In the genomic region with DNA sequence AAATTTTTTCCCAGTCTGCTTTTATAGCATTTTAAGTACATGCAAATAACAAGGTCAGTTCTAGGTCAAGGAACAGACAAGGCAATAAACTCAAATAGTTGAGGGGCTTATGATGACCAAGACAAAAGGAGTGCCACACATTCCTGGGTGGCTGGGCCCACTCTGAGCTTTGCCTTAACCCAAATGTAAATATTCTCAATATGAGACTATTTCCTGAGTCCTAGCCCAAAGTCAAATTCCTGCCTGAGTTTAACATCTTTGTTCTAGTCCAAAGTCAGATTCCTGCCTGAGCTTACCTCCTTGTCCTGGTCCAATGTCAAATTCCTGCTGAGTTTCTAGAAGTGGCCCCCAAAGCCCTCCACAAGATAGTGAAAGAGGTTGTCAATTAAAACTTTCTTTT, we compare ENCODE assay signal across 21 mouse cellular contexts. TPM values are rescaled to one million over a fixed set of nuclear protein-coding genes. Genes with fewer than 3 reads are reported as not detected.
"Had no signal": no experiment of that assay in that cellular context is flagged by ENCODE, and none has a peak within 500 bp of the region (broad histone marks: within the 10 kb centered on the region; RNA-seq: fewer than 3 reads in every experiment).

No protein-coding gene starts in this region.

- H3K36me3 ChIP-seq: liver, embryonic 15.5 days; midbrain, embryonic 13.5 days; midbrain, embryonic 15.5 days; neural tube, embryonic 12.5 days; stomach, embryonic 15.5 days had no signal

- H3K27me3 ChIP-seq: neural tube, embryonic 12.5 days had no signal

- DNase-seq: liver, postnatal 0 days; lung, embryonic 14.5 days; lung, postnatal 14 days; lung, postnatal 36 days; right cerebral cortex, postnatal 14 days; thymus, adult 2 months; thymus, postnatal 25 days; thymus, postnatal 4 days had no signal

- H3K4me1 ChIP-seq: liver, embryonic 15.5 days; neural tube, embryonic 12.5 days; stomach, embryonic 15.5 days had no signal

- H3K9me3 ChIP-seq: liver, embryonic 15.5 days; midbrain, embryonic 13.5 days; neural tube, embryonic 12.5 days; stomach, embryonic 15.5 days had no signal

- ATAC-seq: liver, postnatal 0 days; lung, postnatal 0 days; midbrain, embryonic 13.5 days; midbrain, embryonic 15.5 days had no signal

- H3K4me3 ChIP-seq: liver, embryonic 15.5 days; megakaryocyte, embryonic 14.5 days; midbrain, embryonic 13.5 days; midbrain, embryonic 15.5 days; neural tube, embryonic 12.5 days; stomach, embryonic 15.5 days had no signal

- H3K9ac ChIP-seq: liver, embryonic 15.5 days; liver, postnatal 0 days; lung, embryonic 14.5 days; midbrain, embryonic 13.5 days; midbrain, embryonic 15.5 days; neural tube, embryonic 12.5 days; stomach, embryonic 15.5 days had no signal

- H3K4me2 ChIP-seq: liver, embryonic 15.5 days; lung, embryonic 14.5 days; midbrain, embryonic 11.5 days; midbrain, embryonic 13.5 days; midbrain, embryonic 15.5 days; neural tube, embryonic 12.5 days; stomach, embryonic 15.5 days had no signal

- H3K27ac ChIP-seq: liver, embryonic 15.5 days; macrophage; midbrain, embryonic 13.5 days; midbrain, embryonic 15.5 days; neural tube, embryonic 12.5 days; stomach, embryonic 15.5 days; stomach, postnatal 0 days had no signal

RNA-seq across cellular contexts. Expression of gene Dkk1, which starts 8.6 kb away (rescaled TPM):
- polyA plus RNA-seq: liver, postnatal 0 days; lung, postnatal 0 days; macrophage; spleen, adult 2 months; testis, adult 2 months; urinary bladder, adult 2 months had no signal
